Mouse (Mus musculus) thymus, adult 2 months (tissue): ENCODE results near the gene Tubb4b. TPM values are rescaled to one million over a fixed set of nuclear protein-coding genes. Genes with fewer than 3 reads are reported as not detected.
A peak's percentile ranks its signal among the peaks of the same experiment; 100 is the strongest.

ENCODE experiments used
- DNase-seq: peaks from one replicate; pipeline ENCODE4 v3.0.0; 2021
- H3K27ac ChIP-seq: fragments of 200-500 bp; 2 replicates; pipeline ENCODE4 v1.5.1; 2012; ENCODE audit warnings: low read length, control low read depth; ENCODE audit not compliant: control insufficient read depth, insufficient read depth
- H3K27me3 ChIP-seq: fragments of 200-500 bp; 2 replicates; pipeline ENCODE4 v1.6.1; 2012; ENCODE audit warnings: mild to moderate bottlenecking, low read length, moderate library complexity, mixed read lengths; ENCODE audit not compliant: control insufficient read depth, insufficient read depth
- H3K36me3 ChIP-seq: fragments of 200-500 bp; 2 replicates; pipeline ENCODE4 v1.6.1; 2012; ENCODE audit warnings: mild to moderate bottlenecking, low read length, moderate library complexity; ENCODE audit not compliant: control insufficient read depth, insufficient read depth
- H3K4me1 ChIP-seq: fragments of 200-500 bp; replicated peaks from 2 replicates; pipeline ENCODE4 v1.6.1; 2012; ENCODE audit warnings: low read length; ENCODE audit not compliant: control insufficient read depth, insufficient read depth
- H3K4me3 ChIP-seq: fragments of 200-500 bp; 2 replicates; pipeline ENCODE4 v1.5.1; 2012; ENCODE audit warnings: mild to moderate bottlenecking, low read length, control low read depth, moderate library complexity; ENCODE audit not compliant: control insufficient read depth, insufficient read depth
- CTCF ChIP-seq: fragments of 200-500 bp; IDR thresholded peaks from 2 replicates; pipeline ENCODE4 v1.5.1; 2012; ENCODE audit warnings: mild to moderate bottlenecking, control low read depth, low read length, moderate library complexity, borderline replicate concordance; ENCODE audit not compliant: control insufficient read depth, poor library complexity, insufficient read depth; ENCODE audit errors: extremely low read depth
- POLR2A ChIP-seq: fragments of 200-500 bp; IDR thresholded peaks from 2 replicates; pipeline ENCODE4 v1.6.1; 2012; ENCODE audit warnings: mild to moderate bottlenecking, low read length, control low read depth, moderate library complexity; ENCODE audit not compliant: control insufficient read depth, poor library complexity, insufficient read depth; ENCODE audit errors: extremely low read depth
- WGBS: fragments of 180-500 bp; shearing (Covaris S2); methylation state at CpG from one replicate; pipeline ENCODE4 v1.1.7; 2018; 5-methylcytosine and 5-hydroxymethylcytosine counted together
- polyA plus RNA-seq: library from polyadenylated mRNA; depleted of rRNA; stranded (reverse); fragments of >200 nt; gene quantifications from 2 replicates; pipeline ENCODE4 v1.2.3, GENCODE M21; 2012

Tubb4b gene
- polyA plus RNA-seq, 1 experiment, result 613 TPM

GRCm38 (mm10) chr2:25266720-25267119, 42.2 kb upstream of the Tubb4b start:
- WGBS, result 80% methylated on average over 2 of the region's 2 CpGs
- H3K4me1 ChIP-seq, result peaks cover 30% of the 10 kb centered on the region
- H3K36me3 ChIP-seq, result peaks cover 12% of the 10 kb centered on the region
- DNase-seq, result no peak
- TF ChIP-seq POLR2A (no peak), CTCF (no peak)
- H3K27ac ChIP-seq, result no peak overlapping the region
- no peaks in the 10 kb centered on the region for H3K27me3 ChIP-seq
- H3K4me3 ChIP-seq, result no peak overlapping the region

- DNase-seq, result no peak
- 61% methylated on average over 6 of the region's 6 CpGs for WGBS
- Histone ChIP-seq H3K27ac (no peak overlapping the region), H3K36me3 (peaks cover 12% of the 10 kb centered on the region), H3K4me1 (peaks cover 24% of the 10 kb centered on the region), H3K27me3 (no peaks in the 10 kb centered on the region), H3K4me3 (no peak overlapping the region)
- TF ChIP-seq CTCF, result no peak
- TF ChIP-seq POLR2A, result no peak
Measured at GRCm38 (mm10) chr2:25265897-25266656, 41.6 kb upstream of the Tubb4b start.

DNA sequence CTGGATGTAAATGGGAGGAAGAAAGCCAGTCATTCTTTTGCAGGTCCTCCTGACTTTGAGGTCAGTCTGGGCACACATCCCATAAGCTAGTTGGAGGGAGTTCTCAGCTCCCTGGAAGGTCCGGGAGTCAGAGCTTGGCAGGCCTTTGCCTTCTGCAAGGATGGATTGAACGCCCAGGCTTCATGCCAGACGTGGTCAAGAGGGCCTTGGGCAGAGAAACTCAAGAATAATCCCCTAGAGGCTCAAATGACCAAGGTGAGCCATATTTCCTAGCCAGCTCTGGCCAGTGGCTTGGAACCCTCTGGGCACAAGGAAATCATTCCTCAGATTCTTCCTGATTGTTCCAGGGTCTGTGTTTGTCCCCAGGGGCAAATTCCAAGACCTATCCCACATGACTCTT, 40.3 kb upstream of the Tubb4b start:
- peaks cover 22% of the 10 kb centered on the region for H3K4me1 ChIP-seq
- no peak for DNase-seq
- 90% methylated on average over 3 of the region's 3 CpGs for WGBS
- no peak overlapping the region for H3K27ac ChIP-seq
- TF ChIP-seq CTCF, result no peak
- TF ChIP-seq POLR2A, result no peak
- no peaks in the 10 kb centered on the region for H3K27me3 ChIP-seq
- H3K36me3 ChIP-seq, result peaks cover under 1% of the 10 kb centered on the region
- no peak overlapping the region for H3K4me3 ChIP-seq

GRCm38 (mm10) chr2:25264286-25264660, 39.8 kb upstream of the Tubb4b start:
- no peak for DNase-seq
- Histone ChIP-seq H3K4me1 (peaks cover 22% of the 10 kb centered on the region), H3K27ac (no peak overlapping the region), H3K36me3 (no peaks in the 10 kb centered on the region), H3K4me3 (no peak overlapping the region), H3K27me3 (no peaks in the 10 kb centered on the region)
- WGBS, result 73% methylated on average over 5 of the region's 5 CpGs
- TF ChIP-seq CTCF, result no peak
- no peak for TF ChIP-seq POLR2A

GRCm38 (mm10) chr2:25263623-25264285, 39.3 kb upstream of the Tubb4b start:
- Histone ChIP-seq H3K4me1 (peaks cover 22% of the 10 kb centered on the region), H3K27ac (no peak overlapping the region), H3K4me3 (peak overlapping the region; percentile 59), H3K36me3 (no peaks in the 10 kb centered on the region), H3K27me3 (no peaks in the 10 kb centered on the region)
- no peak for DNase-seq
- 48% methylated on average over 12 of the region's 12 CpGs for WGBS
- TF ChIP-seq POLR2A (no peak), CTCF (no peak)

GRCm38 (mm10) chr2:25262795-25263622, 38.5 kb upstream of the Tubb4b start:
- no peak overlapping the region for H3K27ac ChIP-seq
- H3K27me3 ChIP-seq, result no peaks in the 10 kb centered on the region
- no peak for TF ChIP-seq CTCF
- no peak for TF ChIP-seq POLR2A
- peak; percentile 52 for DNase-seq
- under 1% methylated on average over 82 of the region's 82 CpGs for WGBS
- H3K4me3 ChIP-seq, result peak overlapping the region; percentile 59
- H3K36me3 ChIP-seq, result no peaks in the 10 kb centered on the region
- peaks cover 22% of the 10 kb centered on the region for H3K4me1 ChIP-seq
